Mouse (Mus musculus) C2C12 (cell line): ENCODE data around the gene Pex5l. TPM values are rescaled to one million over a fixed set of nuclear protein-coding genes. Genes with fewer than 3 reads are reported as not detected.

ENCODE experiments used
- H3K27me3 ChIP-seq: one replicate; pipeline ENCODE4 v1.6.1; 2011; ENCODE audit not compliant: control insufficient read depth, insufficient read depth, insufficient read length
- H3K36me3 ChIP-seq: one replicate; pipeline ENCODE4 v1.6.1; 2011; ENCODE audit not compliant: control insufficient read depth, insufficient read depth
- H3K4me3 ChIP-seq: one replicate; pipeline ENCODE4 v1.5.1; 2011; ENCODE audit warnings: mild to moderate bottlenecking, control low read depth; ENCODE audit not compliant: poor library complexity, insufficient read depth, severe bottlenecking
- H3K79me2 ChIP-seq: one replicate; pipeline ENCODE4 v1.6.1; 2011; ENCODE audit not compliant: control insufficient read depth, insufficient read depth
- H3K79me3 ChIP-seq: one replicate; pipeline ENCODE4 v1.6.1; 2011; ENCODE audit warnings: low read depth, control low read depth
- H3ac ChIP-seq: one replicate; pipeline ENCODE3; 2011; ENCODE audit warnings: low read depth; ENCODE audit not compliant: control insufficient read depth, insufficient read length
- CEBPB ChIP-seq: IDR thresholded peaks from one replicate; pipeline ENCODE4 v1.6.1; 2011; ENCODE audit warnings: low read depth, mild to moderate bottlenecking, control low read depth, moderate library complexity
- CTCF ChIP-seq: IDR thresholded peaks from one replicate; pipeline ENCODE4 v1.5.1; 2011; ENCODE audit not compliant: control insufficient read depth, insufficient read depth, insufficient read length
- FOSL1 ChIP-seq: IDR thresholded peaks from one replicate; pipeline ENCODE4 v1.8.0; 2011; ENCODE audit warnings: mild to moderate bottlenecking, low read length; ENCODE audit not compliant: poor library complexity, insufficient read depth, severe bottlenecking
- MAX ChIP-seq: IDR thresholded peaks from one replicate; pipeline ENCODE4 v1.6.1; 2011; ENCODE audit warnings: mild to moderate bottlenecking, control low read depth
- MYOD1 ChIP-seq: IDR thresholded peaks from one replicate; pipeline ENCODE4 v1.6.1; 2011; ENCODE audit warnings: low read depth; ENCODE audit not compliant: control insufficient read depth, insufficient read length
- MYOG ChIP-seq: IDR thresholded peaks from one replicate; pipeline ENCODE4 v1.6.1; 2011; ENCODE audit not compliant: control insufficient read depth, insufficient read length; ENCODE audit errors: extremely low read depth
- USF1 ChIP-seq: IDR thresholded peaks from one replicate; pipeline ENCODE4 v1.6.1; 2011; ENCODE audit warnings: low read depth, mild to moderate bottlenecking, control low read depth, moderate library complexity
- polyA plus RNA-seq: library from polyadenylated mRNA; unstranded; fragments of >200 nt; fragmentation: generic; extraction: Trizol; gene quantifications from one replicate; pipeline ENCODE4 v1.2.1, GENCODE M21; 2012; ENCODE audit warnings: missing spikeins

Gene Pex5l
- polyA plus RNA-seq, 1 experiment, result not detected

DNA sequence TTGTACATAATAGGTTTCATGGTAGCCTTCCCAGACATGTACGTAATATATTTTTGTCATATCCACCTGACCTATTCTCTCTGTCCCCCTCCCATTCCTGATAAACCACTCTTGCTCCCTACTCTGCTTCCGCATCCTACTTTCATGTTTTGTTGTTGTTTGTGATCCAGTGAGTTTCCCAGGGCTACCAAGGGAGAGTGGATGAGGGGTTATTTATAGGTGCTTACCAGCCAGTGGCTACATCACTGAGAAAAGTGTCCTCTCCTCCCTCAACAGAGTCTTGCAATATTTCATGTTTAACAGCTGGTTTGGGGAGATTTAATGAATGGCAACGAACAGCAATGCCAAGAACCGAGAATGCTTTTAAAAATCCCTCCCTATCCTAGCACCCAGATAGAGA, 82.0 kb downstream of the Pex5l start:
- no peak overlapping the region for H3ac ChIP-seq
- H3K4me3 ChIP-seq, result no peak overlapping the region

DNA sequence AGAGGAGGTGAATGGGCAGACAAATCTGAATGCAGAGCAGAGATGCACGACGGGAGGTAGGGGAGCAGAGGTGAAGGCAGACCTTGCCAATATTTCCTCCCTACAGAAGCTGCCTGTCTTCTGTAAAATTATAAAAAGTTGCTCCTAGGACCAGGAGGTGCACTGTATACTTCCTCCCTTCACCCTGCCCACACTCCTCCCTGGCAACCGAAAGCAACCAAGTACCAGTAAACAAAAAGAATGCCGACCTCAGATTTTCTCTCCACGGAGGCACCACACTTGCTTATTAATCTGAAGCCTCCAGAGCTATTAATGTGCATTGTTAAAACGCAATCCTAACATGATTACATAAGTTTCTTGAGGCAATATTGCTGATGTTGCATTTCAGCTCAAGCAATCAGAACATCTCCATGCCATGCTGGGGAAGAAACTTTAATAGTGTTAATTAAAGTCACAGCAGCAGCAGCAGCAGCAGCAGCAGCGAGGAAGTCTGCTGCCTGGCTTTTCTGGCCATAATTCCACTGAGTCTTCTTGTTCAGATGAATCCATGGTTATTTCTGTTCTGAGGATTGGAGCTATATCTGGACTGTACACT, 82.6 kb downstream of the Pex5l start:
- Histone ChIP-seq H3K36me3 (no peaks in the 10 kb centered on the region), H3K79me3 (no peaks in the 10 kb centered on the region), H3K4me3 (no peak overlapping the region), H3K79me2 (no peaks in the 10 kb centered on the region), H3ac (no peak overlapping the region), H3K27me3 (no peaks in the 10 kb centered on the region)
- TF ChIP-seq FOSL1 (no peak), MYOD1 (no peak), CEBPB (no peak), CTCF (no peak), MAX (no peak), MYOG (no peak), USF1 (no peak)

More for the DNA sequence above, 82.0 kb downstream of the Pex5l start:
- H3K79me2 ChIP-seq, result no peaks in the 10 kb centered on the region
- no peaks in the 10 kb centered on the region for H3K36me3 ChIP-seq
- TF ChIP-seq USF1 (no peak), CTCF (no peak), FOSL1 (no peak), CEBPB (no peak), MYOG (no peak), MYOD1 (no peak), MAX (no peak)
- H3K79me3 ChIP-seq, result no peaks in the 10 kb centered on the region
- H3K27me3 ChIP-seq, result no peaks in the 10 kb centered on the region

DNA sequence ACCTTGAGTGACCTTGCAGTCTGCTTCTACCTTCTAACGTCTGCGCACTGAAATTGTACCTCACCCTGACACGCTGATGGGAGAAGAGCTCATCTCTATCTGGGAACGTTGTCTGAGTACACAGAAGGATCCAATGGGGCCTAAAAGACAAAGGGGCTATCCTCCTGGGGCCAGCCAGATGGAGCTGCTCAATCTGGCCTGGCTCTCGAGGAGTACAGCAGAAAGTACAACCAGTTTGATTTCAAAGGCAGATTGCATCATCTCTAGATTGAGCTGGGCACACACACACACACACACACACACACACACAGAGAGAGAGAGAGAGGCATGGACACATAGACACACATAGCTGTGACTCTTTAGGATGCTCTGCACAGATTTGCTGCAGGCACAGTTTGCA, 94.7 kb downstream of the Pex5l start:
- H3K36me3 ChIP-seq, result no peaks in the 10 kb centered on the region
- no peak overlapping the region for H3K4me3 ChIP-seq
- TF ChIP-seq FOSL1, result no peak
- no peak for TF ChIP-seq MYOG
- no peak for TF ChIP-seq MYOD1
- no peak for TF ChIP-seq CTCF
- TF ChIP-seq CEBPB, result no peak
- no peak for TF ChIP-seq MAX
- no peak for TF ChIP-seq USF1
- H3K79me3 ChIP-seq, result no peaks in the 10 kb centered on the region
- no peak overlapping the region for H3ac ChIP-seq
- H3K79me2 ChIP-seq, result no peaks in the 10 kb centered on the region
- H3K27me3 ChIP-seq, result no peaks in the 10 kb centered on the region

DNA sequence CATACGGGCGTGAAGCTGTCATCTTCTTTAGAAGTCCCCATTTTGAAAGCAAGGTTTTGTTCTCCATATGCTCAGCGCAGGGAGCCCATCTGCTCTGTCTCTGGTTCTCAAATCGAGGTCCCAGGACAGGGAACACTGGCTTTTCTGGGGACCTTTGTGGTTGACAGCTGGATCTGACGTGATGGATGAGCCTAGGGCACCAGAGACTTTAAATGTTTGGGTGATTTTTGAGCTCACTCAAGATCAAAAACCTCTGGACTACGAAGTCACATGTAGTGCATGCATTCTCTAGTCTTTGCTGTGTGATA, 98.3 kb downstream of the Pex5l start:
- TF ChIP-seq FOSL1 (no peak), CEBPB (no peak), MAX (no peak), MYOD1 (no peak), CTCF (no peak), USF1 (no peak), MYOG (no peak)
- Histone ChIP-seq H3K79me3 (no peaks in the 10 kb centered on the region), H3K79me2 (no peaks in the 10 kb centered on the region), H3K27me3 (no peaks in the 10 kb centered on the region), H3K4me3 (no peak overlapping the region), H3K36me3 (no peaks in the 10 kb centered on the region), H3ac (no peak overlapping the region)

DNA sequence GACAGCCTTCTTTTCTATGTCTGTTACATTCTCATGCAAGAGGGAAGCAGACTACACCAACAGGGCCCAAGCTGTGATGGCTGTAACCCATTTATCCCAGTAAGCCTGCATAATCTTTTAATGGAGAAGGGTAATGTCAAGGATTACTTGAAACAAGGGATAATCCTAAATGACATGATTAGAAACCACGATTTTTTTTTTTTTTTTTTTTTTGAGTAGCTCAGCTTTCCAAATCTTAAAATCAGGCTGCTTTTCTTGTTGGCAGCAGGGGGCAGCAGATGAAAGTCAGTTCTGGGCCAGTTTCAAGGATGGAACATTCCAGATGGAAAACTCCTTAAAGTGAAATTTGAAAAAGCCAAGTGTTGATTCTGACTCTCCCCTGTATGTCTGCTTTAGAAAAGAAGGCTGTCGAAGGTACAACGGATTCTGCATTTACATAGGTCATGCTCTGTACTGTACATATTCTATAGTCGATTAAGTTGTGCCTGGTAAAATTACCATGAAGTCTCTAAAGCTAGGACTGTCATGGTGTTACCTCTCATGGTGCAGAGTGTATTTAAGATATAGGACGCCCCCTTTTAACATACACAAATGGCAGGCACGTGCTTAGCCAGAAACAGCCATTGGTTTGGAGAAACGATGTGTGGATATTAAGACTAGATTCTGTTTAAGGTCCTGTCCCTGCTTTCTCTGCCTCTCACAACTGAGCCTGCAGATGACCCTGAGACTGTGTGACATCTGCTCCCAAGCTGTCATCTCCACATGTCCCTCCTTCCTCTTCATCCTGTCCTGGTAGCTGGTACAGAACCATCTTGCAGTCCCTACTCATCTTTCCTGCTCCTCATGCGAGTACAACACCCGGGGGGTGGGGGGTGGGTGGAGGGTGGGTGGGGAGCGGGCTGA, 98.9 kb downstream of the Pex5l start:
- Histone ChIP-seq H3K79me2 (no peaks in the 10 kb centered on the region), H3ac (no peak overlapping the region), H3K4me3 (no peak overlapping the region), H3K27me3 (no peaks in the 10 kb centered on the region), H3K79me3 (no peaks in the 10 kb centered on the region), H3K36me3 (no peaks in the 10 kb centered on the region)
- no peak for TF ChIP-seq MAX
- TF ChIP-seq USF1, result no peak
- TF ChIP-seq CEBPB, result no peak
- no peak for TF ChIP-seq FOSL1
- TF ChIP-seq MYOG, result no peak
- TF ChIP-seq MYOD1, result no peak
- TF ChIP-seq CTCF, result no peak
